Mouse (Mus musculus) cerebellum, adult 2 months (tissue): Measurements from ENCODE around the gene Dclk1.

Experiments
- CTCF ChIP-seq: fragments of 200-500 bp; IDR thresholded peaks from 2 replicates; pipeline ENCODE4 v1.5.1; 2011; ENCODE audit warnings: low read depth, mild to moderate bottlenecking, control low read depth, low read length, moderate library complexity, borderline replicate concordance; ENCODE audit not compliant: insufficient read depth
- POLR2A ChIP-seq: fragments of 200-500 bp; IDR thresholded peaks from 2 replicates; pipeline ENCODE4 v1.6.1; 2011; ENCODE audit warnings: low read length, control low read depth, borderline replicate concordance; ENCODE audit not compliant: insufficient read depth

DNA sequence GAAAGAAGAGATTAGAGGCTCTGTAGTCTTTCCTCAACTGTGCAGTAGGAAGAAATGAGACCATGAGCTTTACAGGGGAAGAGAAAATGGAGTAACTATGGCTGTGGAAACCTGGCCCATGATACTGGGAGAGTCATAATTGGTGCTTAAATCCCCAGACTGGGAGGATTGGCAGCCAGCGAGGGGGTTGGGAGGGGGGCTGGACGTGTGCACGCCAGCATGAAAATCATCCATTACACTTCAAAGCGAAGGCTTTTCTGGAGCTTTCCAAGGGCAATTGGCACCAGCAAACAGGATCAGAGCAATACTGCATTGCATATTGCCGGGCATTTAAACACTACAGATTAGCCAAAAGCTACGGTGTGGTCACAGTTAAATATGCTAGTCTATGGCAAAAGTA, 313.7 kb downstream of the Dclk1 start:
- TF ChIP-seq CTCF (no peak), POLR2A (no peak)
